Mouse (Mus musculus) B cell, adult (primary cell): ENCODE results near the gene Dtwd1. TPM values are rescaled to one million over a fixed set of nuclear protein-coding genes. Genes with fewer than 3 reads are reported as not detected.

Experiments used
- total RNA-seq: library from RNA; stranded (reverse); gene quantifications from 4 replicates; pipeline ENCODE4 v1.2.4, GENCODE M21; 2023; ENCODE audit not compliant: inconsistent age

Dtwd1 gene
- total RNA-seq, result 5.6 to 7.0 TPM (median 6.7 TPM) in 4 replicates

GRCm38 (mm10) chr2:126151855-126152571, at the start of gene Dtwd1, which contains the start of gene Fam227b:
Gene Dtwd1 (plus strand): TSS chr2:126152141.
Gene Fam227b (minus strand): TSS chr2:126152004.

GRCm38 (mm10) chr2:126214800-126215199, 62.9 kb downstream of the Dtwd1 start, which contains the start of gene Gm17555:
Gene Gm17555 (plus strand): TSS chr2:126215100.

Other genes starting within 250 kb of the Dtwd1 start
- gene Fgf7, start 117.5 kb upstream of the Dtwd1 start, total RNA-seq, result not detected in 4 replicates
- not detected in 4 replicates for gene Fam227b, start 137 bp upstream of the Dtwd1 start, total RNA-seq
- gene Gm17555, start 63.0 kb downstream of the Dtwd1 start, total RNA-seq, result not detected in 4 replicates